Mouse (Mus musculus) neural tube, embryonic 11.5 days (tissue): ENCODE results near the gene S1pr5. TPM values are rescaled to one million over a fixed set of nuclear protein-coding genes. Genes with fewer than 3 reads are reported as not detected.
"Not testable (repeated sequence)": the region's sequence is repeated elsewhere in the genome, so short reads cannot be mapped to it uniquely, and the experiment has no call there.

ENCODE experiments used
- ATAC-seq: fragments of 200-750 bp; cut with Nextera tagmentation; 2 replicates; pipeline ENCODE4 v1.8.0; 2017; ENCODE audit warnings: moderate number of reproducible peaks, mild to moderate bottlenecking, moderate TSS enrichment, moderate library complexity; ENCODE audit not compliant: insufficient read depth, low FRiP score, low TSS enrichment
- DNase-seq: peaks from one replicate; pipeline ENCODE4 v3.0.0-alpha.2; 2015; ENCODE audit warnings: low spot score
- H3K27ac ChIP-seq: fragments of 300-500 bp; sonication (generic); 2 replicates; pipeline ENCODE4 v1.5.1; 2014; ENCODE audit warnings: low read depth, mild to moderate bottlenecking, low read length
- H3K27me3 ChIP-seq: fragments of 300-500 bp; sonication (generic); 2 replicates; pipeline ENCODE4 v1.6.1; 2014; ENCODE audit warnings: mild to moderate bottlenecking, low read length, mixed read lengths; ENCODE audit not compliant: control insufficient read depth, insufficient read depth
- H3K36me3 ChIP-seq: fragments of 300-500 bp; sonication (generic); 2 replicates; pipeline ENCODE4 v1.6.1; 2014; ENCODE audit warnings: mild to moderate bottlenecking, low read length, moderate library complexity, mixed read lengths; ENCODE audit not compliant: control insufficient read depth, insufficient read depth
- H3K4me1 ChIP-seq: fragments of 300-500 bp; sonication (generic); 2 replicates; pipeline ENCODE4 v1.6.1; 2014; ENCODE audit warnings: low read length, mixed read lengths; ENCODE audit not compliant: control insufficient read depth, insufficient read depth
- H3K4me2 ChIP-seq: fragments of 300-500 bp; sonication (generic); 2 replicates; pipeline ENCODE4 v1.6.1; 2014; ENCODE audit warnings: low read depth, mild to moderate bottlenecking, moderate library complexity
- H3K4me3 ChIP-seq: fragments of 300-500 bp; sonication (generic); 2 replicates; pipeline ENCODE4 v1.5.1; 2014; ENCODE audit warnings: low read depth, low read length
- H3K9ac ChIP-seq: fragments of 300-500 bp; sonication (generic); 2 replicates; pipeline ENCODE4 v1.6.1; 2014; ENCODE audit warnings: mild to moderate bottlenecking, low read length
- H3K9me3 ChIP-seq: fragments of 300-500 bp; sonication (generic); 2 replicates; pipeline ENCODE4 v1.6.1; 2016; ENCODE audit warnings: low read length; ENCODE audit not compliant: control insufficient read depth
- WGBS: fragments of 180-500 bp; shearing (Covaris S2); extraction: QIAGEN DNeasy Blood & Tissue Kit; methylation state at CpG from one replicate; pipeline ENCODE4 v1.1.7; 2014; 5-methylcytosine and 5-hydroxymethylcytosine counted together
- polyA plus RNA-seq: library from polyadenylated mRNA; unstranded; fragments of >200 nt; fragmentation: Nextera tagmentation; extraction: Ambion mirVana; gene quantifications from 2 replicates; pipeline ENCODE4 v1.2.1, GENCODE M21; 2014

S1pr5 gene
- polyA plus RNA-seq, 1 experiment from 2014 or later: 0.73 TPM

DNA sequence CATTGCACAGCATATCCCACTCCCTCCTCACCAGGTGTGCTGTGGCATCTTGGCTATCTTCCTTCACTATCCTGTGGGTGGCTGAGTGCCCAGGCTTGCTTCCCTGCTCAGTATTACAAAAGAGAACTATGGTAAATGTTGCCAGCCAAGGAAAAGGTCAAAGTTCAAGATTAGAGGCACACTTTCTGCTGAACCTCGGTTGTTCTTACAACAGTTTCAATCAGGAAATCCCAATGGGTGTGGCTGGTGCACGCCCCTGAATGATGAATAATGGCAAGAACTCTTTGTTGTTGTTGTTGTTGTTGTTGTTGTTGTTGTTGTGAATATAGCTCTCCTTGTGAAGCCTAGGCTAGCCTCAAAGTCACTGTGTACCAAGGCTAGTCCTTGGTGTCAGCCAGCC lies 13.6 kb upstream of the S1pr5 start:
- no peaks in the 10 kb centered on the region for H3K9me3 ChIP-seq
- H3K9ac ChIP-seq: no peak overlapping the region
- no peaks in the 10 kb centered on the region for H3K36me3 ChIP-seq
- no peak for DNase-seq
- H3K27ac ChIP-seq: no peak overlapping the region
- no peaks in the 10 kb centered on the region for H3K27me3 ChIP-seq
- H3K4me1 ChIP-seq: peaks cover 10% of the 10 kb centered on the region; the same call in 1 of the 2 replicates
- 79% methylated on average over 2 of the region's 2 CpGs for WGBS
- no peak overlapping the region for H3K4me2 ChIP-seq
- ATAC-seq: no peak
- no peak overlapping the region for H3K4me3 ChIP-seq

DNA sequence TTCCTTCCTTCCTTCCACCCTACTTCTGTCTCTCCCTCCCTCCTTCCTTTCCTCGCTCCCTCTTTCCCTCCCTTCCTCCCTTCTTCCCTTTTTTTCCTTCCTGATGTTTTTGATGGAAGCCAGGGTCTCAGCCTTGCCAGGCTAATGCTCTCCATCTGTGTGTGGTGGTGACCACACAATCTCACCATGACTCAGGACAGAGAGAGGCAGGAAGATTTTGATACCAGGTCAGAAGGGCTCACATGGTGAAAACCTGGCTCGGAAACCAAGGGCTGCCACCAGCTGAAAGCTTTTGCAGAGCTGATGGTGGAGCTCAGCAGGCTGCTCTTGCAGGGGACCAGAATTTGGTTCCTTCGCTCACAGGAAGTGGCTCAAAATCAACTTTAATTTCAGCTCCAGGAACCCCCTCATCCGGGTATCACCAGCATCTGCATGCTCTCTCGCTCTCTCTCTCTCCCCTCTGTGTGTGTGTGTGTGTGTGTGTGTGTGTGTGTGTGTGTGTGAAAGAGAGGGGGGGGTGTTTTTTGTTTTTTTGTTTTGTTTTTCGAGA lies 12.3 kb upstream of the S1pr5 start:
- Histone ChIP-seq H3K27me3 (no peaks in the 10 kb centered on the region), H3K4me2 (no peak overlapping the region), H3K9ac (no peak overlapping the region), H3K4me3 (no peak overlapping the region), H3K4me1 (peaks cover 4% of the 10 kb centered on the region; the same call in 1 of the 2 replicates), H3K36me3 (no peaks in the 10 kb centered on the region), H3K27ac (no peak overlapping the region), H3K9me3 (no peaks in the 10 kb centered on the region)
- DNase-seq: no peak
- 87% methylated on average over 6 of the region's 6 CpGs for WGBS
- no peak for ATAC-seq

DNA sequence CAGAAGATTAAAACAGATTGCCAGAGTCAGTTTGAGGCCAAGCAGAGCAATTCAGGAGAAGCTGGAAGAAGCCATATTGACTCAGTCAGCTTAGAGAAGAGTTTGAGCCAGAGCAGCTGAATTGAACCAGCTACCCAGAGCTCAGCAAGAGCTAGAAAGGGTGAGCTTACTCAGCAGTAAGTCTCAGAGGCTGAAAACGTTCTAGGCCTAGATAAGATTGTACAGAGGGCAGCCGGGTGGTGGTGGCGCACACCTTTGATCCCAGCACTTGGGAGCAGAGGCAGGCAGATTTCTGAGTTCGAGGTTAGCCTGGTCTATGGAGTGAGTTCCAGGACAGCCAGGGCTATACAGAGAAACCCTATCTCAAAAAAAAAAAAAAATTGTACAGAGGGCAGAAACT lies 8.1 kb upstream of the S1pr5 start:
- WGBS: 74% methylated on average over 4 of the region's 4 CpGs
- not testable (repeated sequence) for H3K36me3 ChIP-seq, ATAC-seq

DNA sequence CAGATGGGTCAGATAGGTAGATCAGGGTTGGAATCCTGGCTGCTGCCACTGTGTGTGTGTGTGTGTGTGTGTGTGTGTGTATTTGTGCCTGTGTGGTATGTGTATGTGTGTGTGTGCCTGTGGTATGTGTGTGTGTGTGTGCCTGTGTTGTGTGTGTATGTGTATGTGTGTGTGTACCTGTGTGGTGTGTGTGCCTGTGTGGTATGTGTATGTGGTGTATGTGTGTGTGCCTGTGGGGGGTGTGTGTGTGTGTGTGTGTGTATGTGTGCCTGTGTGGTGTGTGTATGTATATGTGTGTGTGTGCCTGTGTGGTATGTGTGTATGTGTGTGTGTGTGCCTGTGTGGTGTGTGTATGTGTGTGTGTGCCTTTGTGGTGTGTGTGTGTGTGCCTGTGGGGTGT lies 6.4 kb upstream of the S1pr5 start:
- H3K9ac ChIP-seq: no peak overlapping the region
- no peaks in the 10 kb centered on the region for H3K9me3 ChIP-seq
- peaks cover 18% of the 10 kb centered on the region for H3K27me3 ChIP-seq
- no peak overlapping the region for H3K27ac ChIP-seq
- H3K4me3 ChIP-seq: no peak overlapping the region
- ATAC-seq: no peak
- H3K36me3 ChIP-seq: no peaks in the 10 kb centered on the region
- H3K4me1 ChIP-seq: no peaks in the 10 kb centered on the region
- H3K4me2 ChIP-seq: no peak overlapping the region
- DNase-seq: no peak

More for the DNA sequence above, 8.1 kb upstream of the S1pr5 start:
- H3K4me3 ChIP-seq, H3K4me2 ChIP-seq, H3K9ac ChIP-seq, H3K27ac ChIP-seq, H3K9me3 ChIP-seq, H3K4me1 ChIP-seq, DNase-seq, H3K27me3 ChIP-seq: not testable (repeated sequence)

DNA sequence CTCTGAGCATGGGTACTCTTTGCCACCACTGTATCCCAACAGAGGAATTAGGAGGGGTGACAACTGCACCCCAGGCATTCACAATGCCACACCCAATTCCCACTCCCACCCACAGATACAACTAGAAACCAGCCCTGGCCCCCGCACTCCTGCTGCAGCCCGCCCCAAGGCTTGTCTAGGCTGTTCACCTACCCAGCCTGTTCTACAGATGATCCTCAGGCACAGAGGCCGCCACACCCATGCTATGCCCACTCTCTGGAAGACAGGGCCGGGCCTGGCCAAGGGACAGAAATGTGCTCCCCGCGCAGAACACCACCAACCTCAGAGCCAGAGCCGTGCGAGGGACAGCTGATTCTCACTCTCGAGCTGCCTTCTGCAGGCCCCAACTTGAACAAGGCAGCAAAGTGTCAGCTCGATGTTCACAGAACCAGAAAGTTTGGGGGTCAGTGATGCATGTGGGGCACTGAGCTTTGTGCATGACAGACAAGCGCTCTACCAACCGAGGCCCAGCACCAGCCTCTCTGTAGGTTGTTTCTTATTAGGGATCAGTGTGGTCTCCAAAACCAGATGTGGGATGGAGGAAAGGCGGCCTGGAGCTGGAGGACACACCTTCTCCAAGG lies 3.0 kb upstream of the S1pr5 start:
- 70% methylated on average over 13 of the region's 13 CpGs for WGBS
- H3K9me3 ChIP-seq: no peaks in the 10 kb centered on the region
- H3K36me3 ChIP-seq: no peaks in the 10 kb centered on the region
- H3K27ac ChIP-seq: no peak overlapping the region
- ATAC-seq (no peak), DNase-seq (no peak)
- H3K27me3 ChIP-seq: peaks cover 48% of the 10 kb centered on the region
- no peak overlapping the region for H3K9ac ChIP-seq
- no peak overlapping the region for H3K4me2 ChIP-seq
- no peak overlapping the region for H3K4me3 ChIP-seq
- H3K4me1 ChIP-seq: peaks cover 5% of the 10 kb centered on the region; the same call in 1 of the 2 replicates

DNA sequence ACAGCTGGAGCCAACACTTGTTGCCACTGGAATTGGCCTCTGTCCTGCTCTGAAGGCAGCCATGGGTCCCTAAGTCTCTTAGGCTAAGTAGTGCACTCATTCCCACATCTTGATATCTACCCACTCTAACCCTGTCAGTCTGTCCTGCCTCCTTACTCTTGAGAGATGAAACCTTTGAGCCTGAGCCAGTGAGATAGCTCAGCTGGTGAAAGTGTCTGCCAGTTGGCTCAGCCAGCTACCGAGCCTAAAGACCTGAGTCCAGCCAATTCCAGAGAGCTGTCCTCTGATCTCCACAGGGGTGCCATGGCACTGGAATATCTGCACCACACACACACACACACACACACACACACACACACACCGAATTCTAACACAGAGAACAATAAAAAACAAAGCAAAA lies 2.3 kb upstream of the S1pr5 start:
- no peaks in the 10 kb centered on the region for H3K9me3 ChIP-seq
- no peak overlapping the region for H3K9ac ChIP-seq
- DNase-seq: no peak
- no peaks in the 10 kb centered on the region for H3K36me3 ChIP-seq
- H3K27me3 ChIP-seq: peaks cover 55% of the 10 kb centered on the region
- WGBS: 68% methylated on average over 2 of the region's 2 CpGs
- H3K4me3 ChIP-seq: no peak overlapping the region
- H3K27ac ChIP-seq: no peak overlapping the region
- ATAC-seq: no peak
- no peak overlapping the region for H3K4me2 ChIP-seq
- H3K4me1 ChIP-seq: peaks cover 5% of the 10 kb centered on the region; the same call in 1 of the 2 replicates

DNA sequence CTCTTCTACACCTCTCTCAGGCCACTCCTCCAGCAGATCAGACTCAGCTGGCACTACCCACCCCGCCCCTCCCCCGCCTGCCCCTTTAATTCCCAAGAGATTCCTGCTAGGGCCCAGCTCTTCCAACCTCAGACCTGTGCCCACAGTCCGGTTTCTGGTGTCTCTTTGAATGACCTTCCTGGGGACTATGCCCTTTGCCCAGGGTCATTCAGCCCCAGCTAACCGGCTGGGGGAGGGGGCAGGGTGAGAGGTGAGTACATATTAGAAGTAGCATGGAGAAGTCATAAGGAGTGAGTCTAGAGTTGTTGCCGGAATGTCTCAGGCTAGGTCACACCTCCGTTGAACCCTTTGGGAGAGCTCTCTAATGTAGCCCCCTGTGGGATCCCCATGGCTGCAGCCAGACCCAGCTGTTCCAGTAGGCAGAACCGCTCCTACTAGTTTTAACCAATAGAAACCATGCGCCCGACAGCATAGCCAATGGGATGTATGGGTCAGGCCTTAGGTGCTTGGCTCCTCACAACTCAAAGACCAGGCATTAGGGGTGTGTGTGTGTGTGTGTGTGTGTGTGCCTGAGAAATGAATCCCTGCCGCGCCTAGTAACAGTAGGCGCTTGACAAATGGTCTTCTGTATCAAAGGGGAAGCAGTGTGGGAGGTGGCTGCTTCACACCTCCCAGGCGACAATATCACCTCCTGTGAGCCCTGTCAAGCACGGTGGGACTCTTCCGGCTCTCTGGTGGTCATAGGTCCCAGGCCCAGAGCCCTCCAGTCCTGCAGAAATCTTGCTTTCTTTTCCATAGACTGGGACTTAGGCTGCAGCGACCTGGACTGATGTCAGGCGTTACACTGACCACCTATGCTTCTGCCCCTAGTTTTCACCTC lies 1.6 kb upstream of the S1pr5 start:
- ATAC-seq (no peak), DNase-seq (no peak)
- H3K36me3 ChIP-seq: no peaks in the 10 kb centered on the region
- no peak overlapping the region for H3K4me3 ChIP-seq
- H3K9me3 ChIP-seq: no peaks in the 10 kb centered on the region
- H3K4me1 ChIP-seq: peaks cover 7% of the 10 kb centered on the region; the same call in 1 of the 2 replicates
- H3K4me2 ChIP-seq: no peak overlapping the region
- no peak overlapping the region for H3K9ac ChIP-seq
- peaks cover 61% of the 10 kb centered on the region for H3K27me3 ChIP-seq
- no peak overlapping the region for H3K27ac ChIP-seq
- WGBS: 31% methylated on average over 17 of the region's 17 CpGs

DNA sequence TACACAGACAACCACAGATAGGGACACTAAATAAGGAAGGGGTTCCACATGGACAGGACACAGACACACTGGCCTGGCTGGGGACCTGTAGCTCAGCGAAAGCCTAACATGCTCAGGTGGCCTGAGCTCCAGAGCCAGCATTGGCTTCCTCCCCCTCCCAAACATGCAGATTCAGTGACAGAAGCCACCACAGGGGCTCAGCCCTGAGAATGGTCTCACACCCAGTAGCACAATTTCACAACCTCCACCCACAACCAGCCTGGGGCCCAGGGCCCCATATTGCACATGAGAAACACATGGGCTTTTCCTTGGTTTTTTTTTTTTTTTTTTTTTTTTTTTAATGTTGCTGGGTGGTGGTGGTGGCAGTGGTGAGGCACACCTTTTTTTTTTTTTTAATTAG lies 1.9 kb downstream of the S1pr5 start:
- no peaks in the 10 kb centered on the region for H3K36me3 ChIP-seq
- ATAC-seq (no peak), DNase-seq (no peak)
- H3K4me1 ChIP-seq: peaks cover 16% of the 10 kb centered on the region
- H3K9ac ChIP-seq: no peak overlapping the region
- H3K27me3 ChIP-seq: peaks cover 79% of the 10 kb centered on the region
- H3K4me3 ChIP-seq: no peak overlapping the region
- H3K9me3 ChIP-seq: no peaks in the 10 kb centered on the region
- 67% methylated on average over 1 of the region's 1 CpGs for WGBS
- no peak overlapping the region for H3K27ac ChIP-seq
- H3K4me2 ChIP-seq: no peak overlapping the region
